Mouse (Mus musculus): ENCODE results near the gene Tmeff2. TPM values are rescaled to one million over a fixed set of nuclear protein-coding genes. Genes with fewer than 3 reads are reported as not detected.

The Tmeff2 gene
- polyA plus RNA-seq, 1 experiment from 2014 or later = 7.2 TPM

- no peaks in the 10 kb centered on the region for H3K9me3 ChIP-seq
- H3K4me3 ChIP-seq = no peak overlapping the region
- no peaks in the 10 kb centered on the region for H3K27me3 ChIP-seq (replicated peaks; ENCODE audit: low read depth, poor library complexity, severe bottlenecking)
- no peaks in the 10 kb centered on the region for H3K4me1 ChIP-seq
- no peaks in the 10 kb centered on the region for H3K36me3 ChIP-seq (replicated peaks)
- 68% methylated on average over 1 of the region's 1 CpGs for whole genome bisulfite sequencing
- DNase-seq (ENCODE audit: low spot score) = no peak
- H3K27ac ChIP-seq (replicated peaks) = no peak overlapping the region
These were observed 48.1 kb downstream of the Tmeff2 start for GRCm38 (mm10) chr1:50948575-50948974.

GRCm38 (mm10) chr1:50958844-50959243 lies 58.4 kb downstream of the Tmeff2 start:
- DNase-seq (ENCODE audit: low spot score) = no peak
- H3K4me1 ChIP-seq = no peaks in the 10 kb centered on the region
- 100% methylated on average over 1 of the region's 1 CpGs for WGBS
- no peaks in the 10 kb centered on the region for H3K27me3 ChIP-seq (replicated peaks; ENCODE audit: low read depth, poor library complexity, severe bottlenecking)
- H3K4me3 ChIP-seq = no peak overlapping the region
- no peaks in the 10 kb centered on the region for H3K36me3 ChIP-seq (replicated peaks)
- no peak overlapping the region for H3K27ac ChIP-seq (replicated peaks)
- no peaks in the 10 kb centered on the region for H3K9me3 ChIP-seq

GRCm38 (mm10) chr1:50961954-50962648 lies 61.7 kb downstream of the Tmeff2 start:
- Histone ChIP-seq H3K27ac (replicated peaks) (no peak overlapping the region), H3K27me3 (replicated peaks; ENCODE audit: low read depth, poor library complexity, severe bottlenecking) (no peaks in the 10 kb centered on the region), H3K36me3 (replicated peaks) (no peaks in the 10 kb centered on the region), H3K4me3 (no peak overlapping the region), H3K9me3 (no peaks in the 10 kb centered on the region), H3K4me1 (no peaks in the 10 kb centered on the region)
- DNase-seq (ENCODE audit: low spot score) = peak; percentile 47
- 48% methylated on average over 5 of the region's 5 CpGs for WGBS

GRCm38 (mm10) chr1:50962649-50963000 lies 62.2 kb downstream of the Tmeff2 start:
- no peak overlapping the region for H3K27ac ChIP-seq (replicated peaks)
- H3K4me1 ChIP-seq = no peaks in the 10 kb centered on the region
- H3K4me3 ChIP-seq = no peak overlapping the region
- 67% methylated on average over 4 of the region's 4 CpGs for WGBS
- H3K27me3 ChIP-seq (replicated peaks; ENCODE audit: low read depth, poor library complexity, severe bottlenecking) = no peaks in the 10 kb centered on the region
- no peak for DNase-seq (ENCODE audit: low spot score)
- H3K9me3 ChIP-seq = no peaks in the 10 kb centered on the region
- no peaks in the 10 kb centered on the region for H3K36me3 ChIP-seq (replicated peaks)

- WGBS = 83% methylated on average over 2 of the region's 2 CpGs
- H3K4me3 ChIP-seq = no peak overlapping the region
- no peak for DNase-seq (ENCODE audit: low spot score)
These were observed 69.2 kb downstream of the Tmeff2 start for GRCm38 (mm10) chr1:50969685-50970084.

GRCm38 (mm10) chr1:50970853-50971252 lies 70.4 kb downstream of the Tmeff2 start:
- Histone ChIP-seq H3K4me3 (no peak overlapping the region), H3K36me3 (replicated peaks) (no peaks in the 10 kb centered on the region), H3K9me3 (no peaks in the 10 kb centered on the region), H3K27me3 (replicated peaks; ENCODE audit: low read depth, poor library complexity, severe bottlenecking) (no peaks in the 10 kb centered on the region), H3K4me1 (no peaks in the 10 kb centered on the region), H3K27ac (replicated peaks) (no peak overlapping the region)
- WGBS = 79% methylated on average over 2 of the region's 2 CpGs
- no peak for DNase-seq (ENCODE audit: low spot score)

More at GRCm38 (mm10) chr1:50969685-50970084, 69.2 kb downstream of the Tmeff2 start:
- no peaks in the 10 kb centered on the region for H3K4me1 ChIP-seq
- H3K27me3 ChIP-seq (replicated peaks; ENCODE audit: low read depth, poor library complexity, severe bottlenecking) = no peaks in the 10 kb centered on the region
- H3K27ac ChIP-seq (replicated peaks) = no peak overlapping the region
- H3K36me3 ChIP-seq (replicated peaks) = no peaks in the 10 kb centered on the region
- no peaks in the 10 kb centered on the region for H3K9me3 ChIP-seq

- Histone ChIP-seq H3K4me3 (no peak overlapping the region), H3K4me1 (no peaks in the 10 kb centered on the region), H3K9me3 (no peaks in the 10 kb centered on the region), H3K27ac (replicated peaks) (no peak overlapping the region), H3K27me3 (replicated peaks; ENCODE audit: low read depth, poor library complexity, severe bottlenecking) (no peaks in the 10 kb centered on the region), H3K36me3 (replicated peaks) (no peaks in the 10 kb centered on the region)
- 84% methylated on average over 6 of the region's 6 CpGs for WGBS
- no peak for DNase-seq (ENCODE audit: low spot score)
These were observed 72.3 kb downstream of the Tmeff2 start for GRCm38 (mm10) chr1:50972509-50973436.

- Histone ChIP-seq H3K9me3 (no peaks in the 10 kb centered on the region), H3K36me3 (replicated peaks) (no peaks in the 10 kb centered on the region), H3K27me3 (replicated peaks; ENCODE audit: low read depth, poor library complexity, severe bottlenecking) (no peaks in the 10 kb centered on the region), H3K4me1 (no peaks in the 10 kb centered on the region), H3K4me3 (no peak overlapping the region), H3K27ac (replicated peaks) (no peak overlapping the region)
- 80% methylated on average over 4 of the region's 4 CpGs for WGBS
- no peak for DNase-seq (ENCODE audit: low spot score)
These were observed 79.1 kb downstream of the Tmeff2 start for GRCm38 (mm10) chr1:50979358-50980081.

GRCm38 (mm10) chr1:50980591-50980990 lies 80.1 kb downstream of the Tmeff2 start:
- Histone ChIP-seq H3K4me1 (no peaks in the 10 kb centered on the region), H3K9me3 (no peaks in the 10 kb centered on the region), H3K4me3 (no peak overlapping the region), H3K27me3 (replicated peaks; ENCODE audit: low read depth, poor library complexity, severe bottlenecking) (no peaks in the 10 kb centered on the region), H3K36me3 (replicated peaks) (no peaks in the 10 kb centered on the region), H3K27ac (replicated peaks) (no peak overlapping the region)
- WGBS = 77% methylated on average over 4 of the region's 4 CpGs
- no peak for DNase-seq (ENCODE audit: low spot score)

GRCm38 (mm10) chr1:50981151-50981828 lies 80.8 kb downstream of the Tmeff2 start:
- no peak for DNase-seq (ENCODE audit: low spot score)
- no peaks in the 10 kb centered on the region for H3K4me1 ChIP-seq
- H3K27me3 ChIP-seq (replicated peaks; ENCODE audit: low read depth, poor library complexity, severe bottlenecking) = no peaks in the 10 kb centered on the region
- no peak overlapping the region for H3K4me3 ChIP-seq
- H3K9me3 ChIP-seq = no peaks in the 10 kb centered on the region
- H3K36me3 ChIP-seq (replicated peaks) = no peaks in the 10 kb centered on the region
- 87% methylated on average over 7 of the region's 7 CpGs for WGBS
- no peak overlapping the region for H3K27ac ChIP-seq (replicated peaks)

- no peaks in the 10 kb centered on the region for H3K9me3 ChIP-seq
These were observed 90.2 kb downstream of the Tmeff2 start for GRCm38 (mm10) chr1:50990661-50991060.

GRCm38 (mm10) chr1:50994505-50994904 lies 94.1 kb downstream of the Tmeff2 start:
- no peaks in the 10 kb centered on the region for H3K4me1 ChIP-seq
- no peak overlapping the region for H3K27ac ChIP-seq (replicated peaks)
- WGBS = 87% methylated on average over 1 of the region's 1 CpGs
- no peaks in the 10 kb centered on the region for H3K36me3 ChIP-seq (replicated peaks)
- H3K27me3 ChIP-seq (replicated peaks; ENCODE audit: low read depth, poor library complexity, severe bottlenecking) = no peaks in the 10 kb centered on the region
- H3K4me3 ChIP-seq = no peak overlapping the region
- H3K9me3 ChIP-seq = no peaks in the 10 kb centered on the region
- no peak for DNase-seq (ENCODE audit: low spot score)

More at GRCm38 (mm10) chr1:50990661-50991060, 90.2 kb downstream of the Tmeff2 start:
- no peaks in the 10 kb centered on the region for H3K4me1 ChIP-seq
- WGBS = 56% methylated on average over 2 of the region's 2 CpGs
- H3K27me3 ChIP-seq (replicated peaks; ENCODE audit: low read depth, poor library complexity, severe bottlenecking) = no peaks in the 10 kb centered on the region
- H3K27ac ChIP-seq (replicated peaks) = no peak overlapping the region
- no peak overlapping the region for H3K4me3 ChIP-seq
- H3K36me3 ChIP-seq (replicated peaks) = no peaks in the 10 kb centered on the region
- DNase-seq (ENCODE audit: low spot score) = no peak

Measured in embryonic facial prominence, embryonic 10.5 days (tissue).